Mouse (Mus musculus): ENCODE measurements around the gene Otud7b.
A peak's percentile ranks its signal among the peaks of the same experiment; 100 is the strongest.

Gene Otud7b

DNA sequence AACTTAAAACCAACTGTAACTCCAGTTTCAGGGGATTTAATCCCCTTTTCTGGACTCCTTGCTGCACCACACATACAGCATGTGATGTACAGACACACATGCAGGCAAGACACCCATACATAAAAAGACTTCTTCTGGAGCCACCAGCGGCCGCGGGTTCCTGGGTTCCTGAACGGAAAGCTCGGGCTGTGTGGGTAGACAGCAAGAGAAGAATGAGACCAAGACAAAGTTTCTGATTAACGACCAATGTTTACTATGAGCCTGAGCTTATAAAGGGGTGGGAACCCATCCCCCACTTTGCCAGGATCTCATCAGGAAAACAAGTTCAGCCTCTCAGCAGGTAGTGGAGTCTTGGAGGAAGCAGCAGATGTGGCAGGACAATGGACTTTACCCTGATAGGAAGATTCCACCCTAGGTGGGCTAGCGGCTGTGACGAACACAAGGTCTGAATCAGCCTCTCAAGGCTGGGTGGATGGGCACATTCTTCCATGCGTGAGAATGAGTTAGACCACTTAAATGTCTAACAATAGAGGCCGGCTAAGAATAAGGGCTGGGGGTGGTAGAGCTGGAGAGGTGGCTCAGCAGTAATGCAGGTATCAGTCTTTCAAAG, 20.1 kb upstream of the Otud7b start:
- DNase-seq (ENCODE audit: low read depth) = no peak

DNA sequence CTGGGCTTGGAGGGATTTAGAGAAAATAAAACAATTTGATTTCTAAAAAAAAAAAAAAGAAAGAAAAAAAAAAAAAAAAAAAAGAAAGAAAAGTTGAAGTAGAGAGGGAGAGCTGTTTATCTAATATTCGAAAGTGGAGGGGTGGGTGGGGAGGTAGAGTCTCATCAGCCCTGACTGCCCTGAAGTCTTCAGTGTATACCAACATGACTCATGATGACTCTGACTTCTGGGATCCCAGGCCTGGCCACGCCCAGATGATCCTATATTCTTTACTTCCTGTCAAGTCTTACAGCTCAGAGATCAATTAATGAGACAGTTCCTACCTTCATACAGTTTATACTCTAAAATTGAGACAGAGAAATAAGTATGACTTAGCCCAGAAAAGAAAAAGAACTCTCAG, 17.1 kb upstream of the Otud7b start:
- DNase-seq (ENCODE audit: low read depth) = no peak

GRCm38 (mm10) chr3:96087801-96088200, 16.5 kb upstream of the Otud7b start:
- DNase-seq (ENCODE audit: low read depth) = no peak

DNA sequence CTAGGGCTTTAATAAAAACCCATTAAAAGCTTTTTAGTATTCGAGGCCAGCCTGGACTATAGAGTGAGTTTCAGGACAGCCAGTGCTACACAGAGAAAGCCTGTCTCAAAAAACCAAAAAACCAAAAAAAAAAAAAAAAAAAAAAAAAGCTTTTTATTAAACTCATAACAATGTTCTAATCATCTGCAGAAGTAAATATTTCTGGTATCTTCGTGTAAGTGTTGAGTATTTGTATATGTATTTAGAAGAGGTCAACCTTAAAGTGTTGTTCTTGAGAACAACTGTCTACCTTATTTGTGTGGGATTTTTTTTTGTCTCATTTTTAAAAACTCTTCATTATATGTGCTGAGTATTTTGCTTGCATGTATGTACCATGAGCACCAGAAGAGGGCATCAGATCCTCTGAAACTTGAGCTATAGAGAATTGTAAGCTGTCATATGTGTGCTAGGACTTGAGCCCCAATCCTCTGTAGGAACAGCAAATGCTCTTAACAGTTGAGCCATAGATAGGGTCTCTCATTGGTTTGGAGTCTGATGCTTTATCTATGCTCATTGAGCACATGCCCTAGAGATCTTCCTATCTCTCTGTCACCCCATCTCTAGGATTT, 14.3 kb upstream of the Otud7b start:
- no peak for DNase-seq (ENCODE audit: low read depth)

DNA sequence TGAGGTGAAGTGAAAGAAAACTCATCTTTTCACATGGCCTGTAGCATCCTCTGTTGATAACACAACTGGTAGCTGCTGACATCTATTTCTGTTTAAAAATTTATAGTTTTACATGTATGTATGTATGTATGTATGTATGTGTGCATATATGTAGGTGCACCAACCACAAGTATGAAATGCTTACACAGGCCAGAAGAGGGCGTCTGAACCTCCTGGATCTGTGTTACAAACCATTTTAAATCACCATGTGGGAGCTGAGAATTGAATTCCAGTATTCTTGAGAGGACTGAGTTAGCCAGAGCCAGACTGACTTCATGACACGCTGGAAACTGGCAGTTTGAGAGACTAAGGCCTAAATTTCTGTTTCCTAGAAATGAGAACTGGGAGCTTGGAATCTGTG, 13.2 kb upstream of the Otud7b start:
- no peak for DNase-seq (ENCODE audit: low read depth)

DNA sequence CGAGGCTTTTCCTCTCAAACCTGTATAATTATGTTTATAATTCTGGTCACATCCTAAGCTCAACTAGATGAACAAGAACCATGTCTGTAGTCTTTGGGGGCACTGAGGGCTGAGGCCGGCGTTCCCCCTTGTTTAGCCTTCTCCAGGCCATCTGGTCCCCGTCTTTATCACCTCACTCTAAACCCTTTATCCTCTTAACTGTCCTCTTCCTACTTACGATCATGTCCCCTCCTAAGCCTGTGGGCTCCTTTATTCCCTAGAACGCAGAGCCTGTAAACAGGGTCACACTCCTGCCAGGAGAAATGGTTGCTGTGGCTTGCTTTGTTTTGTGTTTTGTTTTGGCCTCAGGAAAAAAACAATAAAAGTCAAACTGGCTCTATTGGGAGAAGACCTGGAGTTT, 12.4 kb upstream of the Otud7b start:
- DNase-seq (ENCODE audit: low read depth) = no peak

- no peak for DNase-seq (ENCODE audit: low read depth)
Observed at GRCm38 (mm10) chr3:96093509-96093908, 10.8 kb upstream of the Otud7b start.

- no peak for DNase-seq (ENCODE audit: low read depth)
Observed at GRCm38 (mm10) chr3:96094203-96094602, 10.1 kb upstream of the Otud7b start.

- DNase-seq (ENCODE audit: low read depth) = no peak
Observed at GRCm38 (mm10) chr3:96098168-96098567, 6.2 kb upstream of the Otud7b start.

GRCm38 (mm10) chr3:96098616-96099267, 5.6 kb upstream of the Otud7b start:
- DNase-seq (ENCODE audit: low read depth) = no peak

DNA sequence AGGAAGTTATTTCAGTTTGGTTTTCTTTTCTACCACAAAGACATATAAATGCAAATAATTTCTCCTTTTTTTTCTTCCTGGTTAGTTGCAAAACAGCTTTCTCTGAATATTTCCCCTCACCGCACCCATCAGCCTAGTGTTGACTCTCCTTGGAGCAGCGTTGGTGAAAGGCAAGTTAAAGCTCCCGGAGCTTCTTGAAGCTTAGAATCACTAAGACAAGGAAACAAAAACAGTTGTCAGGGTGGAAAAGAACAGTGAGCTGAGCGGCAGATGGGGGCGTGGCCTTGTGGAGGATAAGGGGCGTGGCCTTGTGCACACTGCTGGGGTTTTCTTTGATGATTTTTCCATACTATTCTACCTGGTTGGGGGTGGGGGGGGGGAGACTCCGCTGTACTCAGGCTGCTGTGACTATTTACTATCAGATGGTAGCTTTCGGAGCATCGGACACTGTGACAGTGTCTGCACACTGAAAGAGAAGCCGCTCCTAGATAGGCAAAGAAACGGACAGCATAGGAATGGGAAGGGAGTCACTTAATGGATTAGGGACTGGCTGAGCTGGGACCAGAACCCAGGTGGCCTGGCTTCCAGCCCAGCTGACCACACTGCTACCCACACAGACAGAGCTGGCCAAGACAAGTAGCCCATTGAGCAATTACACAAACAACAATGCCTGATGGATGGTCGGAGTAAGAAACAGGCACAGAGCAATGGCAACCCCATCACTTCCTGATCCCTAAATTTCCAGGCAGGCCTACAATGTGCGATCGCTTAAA, 2.0 kb upstream of the Otud7b start:
- peak; percentile 53 for DNase-seq (ENCODE audit: low read depth)

GRCm38 (mm10) chr3:96103901-96104260, 446 bp upstream of the Otud7b start:
- no peak for DNase-seq (ENCODE audit: low read depth)

DNA sequence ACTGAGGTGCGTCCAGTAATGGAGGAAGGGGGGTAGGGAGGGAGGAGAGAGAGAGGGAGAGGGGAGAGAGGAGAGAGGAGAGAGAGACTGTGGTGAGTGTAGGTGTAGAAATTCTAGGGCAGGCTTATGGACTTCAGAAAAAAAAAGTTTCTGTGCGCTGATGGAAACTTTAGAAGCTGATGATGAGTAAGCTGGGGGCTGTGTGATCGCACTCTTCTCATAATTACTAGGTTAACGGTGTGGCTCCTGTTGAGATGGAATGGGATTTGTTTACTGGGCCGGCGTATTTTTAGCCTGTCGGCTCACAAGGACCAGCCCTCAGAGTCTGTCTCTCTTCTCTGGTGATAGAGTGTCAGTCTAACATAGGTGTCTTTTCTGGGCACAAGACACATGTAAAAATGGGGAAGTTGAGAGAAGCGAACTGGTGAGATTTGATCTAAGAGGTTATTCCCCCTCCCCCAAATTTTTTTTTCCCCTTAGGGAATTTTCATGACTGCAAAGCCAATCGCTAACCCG, 963 bp downstream of the Otud7b start:
- DNase-seq (ENCODE audit: low read depth) = no peak

- DNase-seq (ENCODE audit: low read depth) = no peak
Observed at GRCm38 (mm10) chr3:96106151-96106550, 1.8 kb downstream of the Otud7b start.

GRCm38 (mm10) chr3:96108315-96108714, 4.0 kb downstream of the Otud7b start:
- no peak for DNase-seq (ENCODE audit: low read depth)

- DNase-seq (ENCODE audit: low read depth) = no peak
Observed at GRCm38 (mm10) chr3:96113251-96113650, 8.9 kb downstream of the Otud7b start.

DNA sequence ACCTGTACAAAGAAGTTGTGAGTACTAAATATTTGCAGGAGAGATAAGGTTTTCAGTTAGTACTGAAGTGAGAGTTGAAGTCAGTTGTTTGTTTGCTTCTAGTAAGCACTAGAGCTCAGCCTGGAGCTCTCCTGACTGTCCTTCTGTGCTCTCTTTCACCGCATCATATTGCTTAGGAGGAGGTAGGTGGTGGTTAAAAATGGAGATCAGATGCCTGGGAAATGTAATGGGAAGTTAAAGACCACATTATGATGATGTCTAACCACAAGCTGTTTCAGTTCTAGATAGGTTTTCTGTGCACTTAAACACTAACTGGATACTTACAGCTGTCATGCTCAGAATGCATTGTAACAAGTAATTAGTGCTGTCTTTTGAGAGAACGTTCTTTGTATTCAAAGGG, 13.8 kb downstream of the Otud7b start:
- DNase-seq (ENCODE audit: low read depth) = no peak

DNA sequence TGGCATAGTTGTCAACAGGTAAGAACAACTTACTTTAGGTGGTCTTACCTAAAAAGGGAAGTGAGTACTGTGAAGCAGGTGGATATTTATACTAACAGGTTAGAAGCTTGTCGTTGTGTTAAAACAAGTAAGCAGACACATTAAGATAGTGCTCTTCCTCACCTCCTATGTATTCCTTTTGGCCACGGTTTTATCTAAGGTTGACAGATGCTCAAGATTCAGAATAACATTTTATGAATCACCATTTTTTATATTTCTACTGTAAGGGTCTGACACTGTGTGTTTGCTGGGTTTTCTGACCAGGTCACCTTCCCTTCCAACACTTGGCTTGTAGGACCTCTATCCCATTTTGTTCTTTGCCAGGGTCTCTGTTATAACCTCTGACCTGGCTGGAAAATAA, 14.4 kb downstream of the Otud7b start:
- DNase-seq (ENCODE audit: low read depth) = no peak

DNA sequence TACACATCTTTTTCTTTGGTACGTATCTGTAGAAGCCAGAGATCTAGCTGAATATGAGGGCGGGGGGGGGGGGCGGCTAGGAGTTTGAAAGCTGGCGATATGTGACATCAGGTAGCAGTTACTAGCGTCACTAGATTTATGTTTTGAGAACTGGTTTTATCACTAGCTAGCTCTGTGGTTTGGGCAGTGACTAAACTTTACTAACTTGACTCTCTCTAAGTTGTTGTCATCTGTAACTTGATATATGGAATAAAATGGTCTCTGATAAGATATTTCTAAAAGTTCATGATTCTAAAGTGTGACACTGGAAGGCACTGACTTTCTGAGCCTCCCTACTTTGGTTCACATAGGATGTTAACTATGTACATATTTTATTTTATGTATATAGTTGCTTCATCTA, 19.9 kb downstream of the Otud7b start:
- DNase-seq (ENCODE audit: low read depth) = no peak

- no peak for DNase-seq (ENCODE audit: low read depth)
Observed at GRCm38 (mm10) chr3:96128128-96128527, 23.8 kb downstream of the Otud7b start.

- DNase-seq (ENCODE audit: low read depth) = no peak
Observed at GRCm38 (mm10) chr3:96132478-96132877, 28.2 kb downstream of the Otud7b start.

GRCm38 (mm10) chr3:96133327-96133905, 29.1 kb downstream of the Otud7b start:
- no peak for DNase-seq (ENCODE audit: low read depth)

All from c-Kit-positive CD71-positive TER-119-negative erythroid progenitor cells, embryonic 14.5 days (primary cell).